Mouse (Mus musculus): ENCODE data around the gene Fuca2.

Fuca2 gene

DNA sequence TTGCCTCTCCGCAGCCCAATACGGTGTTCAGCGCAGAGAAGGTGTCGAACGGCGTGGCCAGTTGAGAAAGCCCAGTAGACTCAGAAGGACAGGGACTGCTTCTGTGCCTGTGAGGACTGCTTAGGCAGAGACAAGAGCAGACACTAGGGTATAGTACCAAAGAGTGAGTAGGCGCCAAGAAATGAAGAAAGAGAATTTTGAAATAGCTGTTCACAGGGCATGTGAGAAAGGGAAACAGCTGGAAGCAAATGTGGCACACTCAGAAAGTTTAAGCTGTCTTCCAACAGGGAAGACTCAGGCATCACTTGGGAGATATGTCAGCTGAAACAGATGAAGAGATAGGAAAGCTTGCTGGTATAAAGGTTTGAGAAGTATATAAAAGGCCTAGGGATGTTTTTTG, 37.4 kb downstream of the Fuca2 start:
- no peak for DNase-seq

DNA sequence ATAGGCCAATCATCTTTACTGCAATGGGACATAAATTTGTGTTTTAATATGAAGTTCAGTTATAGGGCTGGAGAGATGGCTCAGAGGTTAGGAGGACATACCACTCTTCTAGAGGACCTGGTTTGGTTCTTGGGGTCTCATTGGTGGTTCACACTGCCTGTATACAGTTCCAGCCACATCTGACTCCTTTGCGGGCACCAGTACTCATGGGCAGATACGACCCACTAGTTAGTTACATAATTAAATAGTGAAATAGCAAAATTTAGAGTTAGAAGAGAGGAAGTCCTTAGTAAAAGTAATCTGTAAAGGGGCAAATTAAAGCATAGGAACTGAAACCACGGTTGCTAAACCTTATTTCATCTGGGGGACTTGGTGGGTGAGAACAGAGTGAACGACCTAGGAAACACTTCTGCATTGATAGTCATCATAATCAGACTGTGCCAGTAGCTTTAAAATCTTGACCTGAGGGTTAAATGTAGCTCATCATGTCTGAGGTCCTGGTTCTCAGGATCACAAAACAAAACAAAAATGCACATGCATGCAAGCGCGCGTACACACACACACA, 40.5 kb downstream of the Fuca2 start:
- no peak for DNase-seq

DNA sequence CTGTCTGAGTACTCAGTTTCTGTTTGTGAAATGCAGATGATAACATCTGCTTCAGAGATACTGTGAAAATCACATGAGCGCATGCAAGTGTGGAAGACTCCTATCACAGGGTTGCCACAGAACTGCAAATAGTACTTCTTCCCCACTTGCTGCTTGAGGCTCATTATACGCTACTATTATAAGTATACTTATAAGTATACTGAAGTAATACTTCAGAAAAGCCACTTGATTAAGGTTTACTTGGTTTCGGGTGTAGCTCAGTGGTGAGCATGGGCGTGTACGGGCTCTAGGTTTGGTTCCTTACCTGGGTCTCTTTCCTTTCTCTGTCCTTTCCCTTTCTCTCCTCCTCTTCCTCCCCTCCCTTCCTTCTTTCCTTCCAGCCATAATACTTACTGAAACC, 42.4 kb downstream of the Fuca2 start:
- no peak for DNase-seq

DNA sequence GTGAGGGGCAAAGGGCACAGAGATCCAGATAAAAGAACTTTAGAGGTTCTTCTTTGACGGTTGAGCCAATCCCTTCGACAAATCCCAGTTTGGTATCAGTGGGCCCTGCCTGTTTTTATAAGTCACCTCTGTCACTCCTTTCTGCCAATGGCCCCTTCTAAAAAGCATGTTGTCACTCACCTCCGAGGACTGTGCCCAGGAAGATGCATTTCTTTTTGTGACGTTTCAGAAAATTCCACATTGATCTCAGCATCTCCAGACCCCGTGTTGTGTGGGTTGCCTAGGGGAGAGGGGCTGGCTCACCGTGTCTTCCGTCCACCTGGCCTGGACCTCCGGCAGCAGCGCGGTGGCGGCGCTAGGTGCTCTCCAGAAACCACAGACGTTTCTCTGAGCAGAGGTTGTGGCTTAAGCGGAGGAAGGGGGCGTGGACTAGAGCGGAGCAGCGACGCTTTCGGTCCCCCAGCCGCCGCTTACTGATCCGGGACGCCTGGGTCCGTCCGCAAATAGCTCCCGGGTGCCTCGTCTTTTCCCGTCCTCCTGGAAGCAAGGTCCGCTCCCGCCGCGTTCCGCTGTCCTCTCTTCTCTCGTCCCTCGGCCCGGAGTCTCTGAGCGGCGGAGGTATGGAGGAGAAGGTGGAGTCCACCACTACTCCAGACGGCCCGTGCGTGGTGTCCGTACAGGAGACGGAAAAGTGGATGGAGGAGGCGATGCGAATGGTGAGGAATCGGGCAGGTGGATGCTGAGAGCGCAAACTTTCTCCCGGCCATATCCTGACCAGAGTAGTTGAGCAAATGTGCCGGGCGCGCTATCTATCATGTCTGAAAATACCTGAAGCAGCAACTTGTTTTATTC, 53.5 kb downstream of the Fuca2 start, which contains the start of the genes Adat2 and Pex3:
TSS of gene Adat2 (plus strand) at position 249 of the 852 bp plus-strand sequence.
TSS of gene Pex3 (minus strand) at position 497 of the 852 bp plus-strand sequence.
- DNase-seq, result peak; percentile 90

DNA sequence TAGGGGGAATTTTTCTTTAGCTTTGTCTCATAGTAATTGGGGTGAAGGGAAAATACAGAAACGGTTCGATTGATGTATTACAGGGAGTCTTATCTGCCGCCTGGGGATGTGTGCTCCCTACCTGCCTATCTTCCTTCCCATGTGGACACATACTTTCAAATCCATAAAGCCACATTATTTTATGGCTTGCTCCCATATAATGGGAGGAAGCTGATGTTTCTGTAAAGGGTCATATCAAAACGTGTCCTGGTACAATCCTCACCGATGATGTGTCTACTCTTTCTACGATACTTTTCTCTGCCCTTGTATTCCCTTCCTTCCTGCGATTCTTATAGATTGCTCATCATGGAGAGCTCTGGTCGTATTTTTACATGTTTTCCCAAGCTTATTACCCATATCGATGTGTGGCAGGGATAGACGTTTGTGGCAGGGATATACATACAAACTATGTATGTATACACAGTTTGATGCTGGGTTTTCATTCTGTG, 54.2 kb downstream of the Fuca2 start:
- DNase-seq, result no peak

DNA sequence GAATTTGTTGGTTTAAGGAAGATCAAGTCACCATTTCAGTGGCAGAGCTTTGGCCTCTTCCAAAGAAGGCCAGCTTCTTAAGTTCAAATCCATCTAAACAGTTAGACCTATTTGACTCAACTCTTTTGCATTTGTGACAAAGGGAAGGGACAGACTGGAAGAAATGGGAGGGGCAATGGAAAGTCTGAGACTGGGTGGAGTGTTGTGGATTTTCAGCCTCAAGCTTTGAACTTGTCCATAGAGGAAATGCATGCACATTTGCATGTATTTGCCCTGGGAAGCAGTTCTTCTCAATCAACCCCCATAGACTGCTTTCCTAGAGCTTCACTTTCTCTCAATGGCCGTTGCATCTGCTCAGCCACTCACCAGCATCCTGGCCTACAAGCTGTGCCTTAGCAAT, 55.0 kb downstream of the Fuca2 start:
- no peak for DNase-seq

DNA sequence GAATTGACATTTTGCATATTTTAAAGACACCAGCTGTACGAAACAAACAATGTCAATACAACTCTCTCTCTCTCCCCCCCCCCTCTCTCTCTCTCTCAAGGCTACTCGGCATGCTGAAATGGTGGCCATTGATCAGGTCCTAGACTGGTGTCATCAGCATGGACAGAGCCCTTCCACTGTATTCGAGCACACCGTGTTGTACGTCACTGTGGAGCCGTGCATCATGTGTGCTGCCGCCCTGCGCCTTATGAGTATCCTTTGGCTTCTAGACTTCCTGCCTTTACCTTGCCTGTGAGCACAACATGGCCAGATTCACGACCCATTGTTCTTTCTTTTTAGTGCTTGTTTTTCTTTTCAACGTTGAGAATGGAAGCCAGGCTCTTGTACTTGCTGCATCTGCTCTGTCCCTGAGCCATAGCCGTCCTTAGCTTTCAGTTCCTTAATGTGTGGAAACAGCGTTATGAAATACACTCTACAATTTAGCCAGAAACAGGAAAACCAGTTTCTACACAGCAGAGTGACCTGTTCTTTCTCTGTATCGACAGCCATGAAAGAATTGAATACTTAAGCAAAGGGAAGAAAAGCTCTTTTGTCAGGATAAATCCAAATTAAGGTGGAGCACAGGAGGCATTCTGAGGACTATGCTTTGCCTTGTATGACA, 60.8 kb downstream of the Fuca2 start:
- no peak for DNase-seq

DNA sequence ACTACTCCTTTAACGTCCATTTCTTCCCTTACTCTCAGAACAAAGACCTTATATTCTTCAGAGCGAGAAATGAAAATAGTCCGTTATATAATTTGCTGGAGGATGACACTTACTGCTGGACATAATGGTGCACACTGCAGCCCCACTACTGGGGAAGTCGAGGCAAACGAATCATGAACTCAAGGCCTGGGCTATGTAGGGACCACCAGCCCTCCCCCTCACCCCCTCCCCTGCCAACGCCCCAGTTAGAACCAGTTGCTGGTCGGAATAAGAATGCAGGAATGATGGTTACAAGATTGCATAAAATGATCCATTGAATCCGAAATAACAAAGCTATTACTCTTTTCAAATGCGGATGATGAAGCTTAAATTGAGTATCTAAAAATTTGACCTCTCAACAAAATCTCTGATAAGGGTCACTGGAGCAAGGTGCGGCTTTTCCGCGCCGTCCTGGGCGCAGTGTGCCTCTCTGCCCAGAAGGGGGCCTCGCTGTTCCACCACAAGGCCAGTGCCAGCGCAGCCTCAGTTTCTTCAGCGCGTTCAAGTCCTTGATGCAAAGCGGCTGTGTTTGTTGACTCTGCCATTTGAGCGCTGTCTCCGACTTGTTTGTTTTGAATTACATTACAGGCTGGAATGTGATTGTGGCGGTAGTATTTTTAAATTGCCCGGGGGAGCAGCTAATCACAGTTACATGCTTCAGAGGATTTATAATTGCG, 65.2 kb downstream of the Fuca2 start:
- DNase-seq, result peak; percentile 40

DNA sequence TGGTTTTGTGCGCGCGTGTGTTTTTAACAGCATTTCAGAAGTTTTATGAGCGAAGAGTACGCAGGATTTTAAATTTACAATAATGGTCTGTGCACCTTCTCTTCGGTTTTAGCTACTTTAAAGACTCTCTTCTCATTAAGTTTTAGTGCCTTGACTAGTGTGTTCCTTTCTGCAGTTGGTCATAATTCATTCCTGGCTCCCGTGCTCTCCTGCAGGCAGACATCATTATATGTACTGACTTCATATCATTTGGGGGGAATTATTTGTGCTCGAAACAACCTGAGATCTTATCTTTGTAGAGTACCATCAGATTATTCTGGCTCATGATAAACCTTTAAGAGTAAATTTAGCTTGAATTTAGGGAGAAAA, 65.7 kb downstream of the Fuca2 start:
- DNase-seq, result no peak

DNA sequence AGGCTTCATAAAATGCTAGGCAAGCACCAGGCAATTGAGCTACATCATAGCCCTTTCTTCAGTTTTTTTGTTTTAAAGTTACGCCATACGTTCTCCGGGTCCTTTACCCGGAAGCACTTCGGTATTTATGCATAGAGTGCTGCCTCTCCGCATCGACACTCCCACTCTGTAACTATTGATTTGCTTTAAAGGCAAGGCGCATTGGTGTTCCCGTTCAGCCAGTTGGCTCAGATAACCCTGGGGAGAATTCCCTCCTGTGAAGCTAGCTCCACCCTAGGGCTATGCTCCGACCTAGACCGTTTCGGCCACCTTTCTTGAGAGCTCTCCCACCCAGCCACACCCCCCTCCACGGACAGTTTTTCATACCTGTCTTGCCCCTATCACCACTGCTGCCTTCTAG, 67.1 kb downstream of the Fuca2 start:
- no peak for DNase-seq
